Mouse (Mus musculus): ENCODE results near the gene Plac9a.

DNA sequence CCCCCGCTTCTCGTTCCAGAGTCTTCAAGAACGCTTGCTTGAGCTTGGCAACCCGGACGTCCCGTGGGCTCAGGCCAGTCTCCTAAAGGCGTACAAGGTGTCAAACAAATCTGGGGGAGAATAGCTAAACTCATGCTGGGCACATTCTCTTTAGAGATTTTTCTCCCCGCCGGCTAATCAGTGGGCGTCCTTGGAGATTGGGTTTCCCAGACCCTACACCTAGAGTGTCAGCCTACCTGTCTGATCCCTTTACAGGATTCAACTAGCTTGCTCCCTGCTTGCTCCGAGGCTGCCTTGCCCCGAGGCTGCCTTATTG, 60.3 kb downstream of the Plac9a start:
- no peak for TF ChIP-seq CTCF (IDR thresholded peaks at IDR 0.05; ENCODE audit: extremely low read depth, insufficient read depth, insufficient read length, insufficient replicate concordance)
- TF ChIP-seq POLR2A (IDR thresholded peaks at IDR 0.05; ENCODE audit: low read depth, low read length): no peak

Measured in spleen, adult 2 months (tissue).